Mouse (Mus musculus): ENCODE data around the gene Tmem135.

Tmem135 gene

DNA sequence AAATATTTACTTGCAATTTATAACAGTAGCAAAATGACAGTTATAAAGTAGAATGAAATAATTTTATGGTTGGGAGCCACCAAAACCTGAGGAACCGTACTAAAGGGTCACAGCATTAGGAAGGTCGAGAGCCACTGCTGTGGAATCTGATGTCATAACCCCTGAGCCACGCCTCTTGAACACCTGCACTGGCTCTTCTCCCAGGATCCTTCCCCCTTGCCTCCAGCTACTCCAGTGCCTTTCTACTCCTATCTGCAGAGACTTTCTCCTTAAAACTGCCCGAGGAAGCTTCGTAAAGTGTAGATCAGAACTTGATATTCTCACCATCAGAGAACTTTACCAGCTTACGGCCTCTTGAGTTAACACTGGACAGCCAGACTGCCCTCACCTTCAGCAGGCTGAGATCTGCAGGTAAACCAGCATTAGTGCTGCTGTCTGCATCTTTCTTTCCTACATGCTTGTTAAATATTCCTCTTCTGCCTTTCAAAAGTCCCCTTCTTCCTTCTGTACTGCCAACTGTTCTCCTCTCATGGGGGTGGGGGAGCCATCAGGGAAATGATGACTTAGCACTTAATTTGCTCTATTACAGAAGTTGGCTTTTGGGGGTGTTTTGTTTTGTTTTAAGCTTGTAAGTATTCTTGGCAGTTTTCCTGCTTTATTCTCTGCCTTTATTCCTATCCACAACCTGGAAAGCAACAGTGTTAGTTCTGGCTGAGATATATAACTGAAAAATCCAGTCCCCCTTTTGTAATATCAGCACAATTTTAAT, 242.2 kb downstream of the Tmem135 start:
- in situ Hi-C loops (cut with MboI; ENCODE audit: unreplicated experiment in 2 of 2), result loop anchor here (10.0 to 25.0 kb wide), 3 partner anchors 203 to 1324 kb away; no protein-coding TSS in a partner anchor

DNA sequence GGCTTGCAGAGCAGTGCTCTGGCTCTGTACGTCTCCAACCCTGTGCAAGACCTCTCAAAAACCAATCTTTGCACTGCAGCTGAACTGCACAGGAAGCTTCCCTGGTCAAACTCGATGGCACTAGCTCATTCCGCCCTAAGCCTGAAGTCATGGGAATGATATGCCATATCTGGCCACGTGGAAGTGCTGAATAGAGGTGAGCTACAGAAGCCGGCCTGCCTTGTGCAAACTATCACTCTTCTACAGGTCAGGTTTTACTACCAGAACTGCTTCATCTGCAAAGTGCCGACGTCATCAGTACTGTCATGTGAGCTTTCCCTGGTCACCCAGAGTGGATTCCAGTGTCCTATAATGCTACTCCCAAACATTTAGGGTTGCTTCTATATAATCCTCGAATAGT, 246.7 kb downstream of the Tmem135 start:
- in situ Hi-C loops (cut with MboI; ENCODE audit: unreplicated experiment in 2 of 2), result loop anchor here in 1 of 2 experiments (25.0 kb wide), 1 partner anchor 1320 kb away; no protein-coding TSS in a partner anchor

GRCm38 (mm10) chr7:89156629-89157028, 247.4 kb downstream of the Tmem135 start:
- in situ Hi-C loops (cut with MboI; ENCODE audit: unreplicated experiment in 2 of 2), result loop anchor here in 1 of 2 experiments (25.0 kb wide), 1 partner anchor 1319 kb away; no protein-coding TSS in a partner anchor

DNA sequence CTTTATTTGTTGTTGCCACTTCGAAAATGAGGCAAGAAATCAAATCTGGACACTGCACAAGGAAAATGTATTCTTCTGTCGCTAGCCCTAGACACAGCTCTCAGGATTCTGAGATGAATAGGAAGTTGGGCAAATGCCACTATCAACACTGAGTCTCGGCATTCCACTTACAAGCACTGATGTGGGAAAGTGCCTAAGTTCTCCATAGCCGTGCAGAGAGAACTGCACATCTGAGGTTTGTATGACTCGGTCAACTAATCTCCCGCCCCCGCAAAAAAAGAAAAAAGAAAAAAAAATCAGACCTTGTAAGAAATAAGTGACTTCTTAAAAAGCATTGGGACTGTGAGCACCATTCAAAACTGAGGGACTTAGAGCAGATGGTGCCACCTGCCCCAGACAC, 248.3 kb downstream of the Tmem135 start:
- in situ Hi-C loops (cut with MboI; ENCODE audit: unreplicated experiment in 2 of 2), result loop anchor here in 1 of 2 experiments (25.0 kb wide), 1 partner anchor 1318 kb away; no protein-coding TSS in a partner anchor

DNA sequence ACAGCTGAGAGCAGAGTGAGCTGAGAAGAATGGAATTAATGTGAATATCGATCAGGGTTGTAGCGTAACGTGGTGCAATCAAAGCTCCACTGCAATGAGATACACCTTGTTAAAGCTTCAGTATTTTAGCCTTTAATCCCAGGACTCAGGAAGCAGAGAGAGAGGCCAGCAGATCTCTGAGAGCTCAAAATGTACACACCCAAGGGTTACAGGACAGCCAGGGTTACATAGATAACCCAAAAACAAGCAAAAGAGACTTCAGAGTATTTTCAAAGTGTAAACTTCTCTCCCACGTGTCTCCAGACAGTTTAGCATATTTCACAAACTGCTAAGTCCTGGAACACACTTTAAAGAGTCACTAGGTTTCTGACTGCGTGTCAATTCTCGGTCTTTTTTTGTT, 248.8 kb downstream of the Tmem135 start:
- in situ Hi-C loops (cut with MboI; ENCODE audit: unreplicated experiment in 2 of 2), result loop anchor here in 1 of 2 experiments (25.0 kb wide), 1 partner anchor 1318 kb away; no protein-coding TSS in a partner anchor

- in situ Hi-C loops (cut with MboI; ENCODE audit: unreplicated experiment in 2 of 2), result loop anchor here in 1 of 2 experiments (25.0 kb wide), 1 partner anchor 1314 kb away; no protein-coding TSS in a partner anchor
These were observed 252.7 kb downstream of the Tmem135 start for GRCm38 (mm10) chr7:89151345-89151744.

GRCm38 (mm10) chr7:89140640-89141300, 263.3 kb downstream of the Tmem135 start:
- in situ Hi-C loops (cut with MboI; ENCODE audit: unreplicated experiment in 2 of 2), result no loop called here

GRCm38 (mm10) chr7:89134884-89135511, 269.0 kb downstream of the Tmem135 start:
- in situ Hi-C loops (cut with MboI; ENCODE audit: unreplicated experiment in 2 of 2), result loop anchor here in 1 of 2 experiments (10.0 kb wide), 1 partner anchor 1040 kb away; no protein-coding TSS in a partner anchor

GRCm38 (mm10) chr7:89126063-89126882, 277.7 kb downstream of the Tmem135 start:
- in situ Hi-C loops (cut with MboI; ENCODE audit: unreplicated experiment in 2 of 2), result no loop called here

DNA sequence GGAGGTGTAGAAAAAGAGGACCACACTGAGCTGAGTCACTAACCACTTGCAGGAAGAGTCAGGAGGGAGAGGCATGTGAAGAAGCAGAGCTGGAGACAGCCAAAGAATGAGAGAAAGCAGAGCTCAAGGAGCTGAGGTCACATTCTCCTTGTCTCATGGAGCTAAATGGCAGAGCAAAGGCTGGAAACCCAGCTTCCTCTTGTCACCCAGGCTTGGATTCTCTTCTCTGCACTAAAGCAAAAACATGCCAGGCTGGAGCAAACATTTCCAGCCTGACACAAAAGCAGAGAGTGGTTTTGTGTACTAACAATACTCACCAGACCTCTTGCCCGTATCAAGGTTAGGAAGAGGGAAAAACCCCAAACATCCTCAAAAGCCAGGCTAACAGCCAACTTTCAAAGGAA, 287.8 kb downstream of the Tmem135 start:
- in situ Hi-C loops (cut with MboI; ENCODE audit: unreplicated experiment in 2 of 2), result loop anchor here in 1 of 2 experiments (25.0 kb wide), 1 partner anchor 1029 kb away; no protein-coding TSS in a partner anchor

DNA sequence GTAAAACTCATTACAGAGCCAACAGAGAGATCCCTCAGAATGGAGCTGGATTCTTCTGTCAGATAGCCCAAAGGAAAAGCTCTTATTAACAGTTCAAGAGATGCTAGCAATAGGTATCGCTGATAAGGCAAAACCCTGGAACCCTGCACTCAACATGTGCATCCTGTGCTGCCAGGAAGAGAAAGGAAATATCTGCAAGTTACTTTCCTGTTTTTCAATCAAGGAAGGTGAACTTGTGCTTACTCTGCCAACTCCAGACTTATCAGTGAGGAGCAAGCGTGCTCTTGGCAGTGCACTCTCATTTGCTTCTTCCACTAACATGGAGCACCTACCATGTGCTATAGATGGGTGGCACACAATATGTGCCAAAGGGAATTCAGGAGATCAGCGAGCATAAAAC, 288.4 kb downstream of the Tmem135 start:
- in situ Hi-C loops (cut with MboI; ENCODE audit: unreplicated experiment in 2 of 2), result loop anchor here in 1 of 2 experiments (25.0 kb wide), 1 partner anchor 1028 kb away; no protein-coding TSS in a partner anchor

- in situ Hi-C loops (cut with MboI; ENCODE audit: unreplicated experiment in 2 of 2), result loop anchor here in 1 of 2 experiments (25.0 kb wide), 1 partner anchor 1019 kb away; no protein-coding TSS in a partner anchor
These were observed 297.6 kb downstream of the Tmem135 start for GRCm38 (mm10) chr7:89106421-89106820.

GRCm38 (mm10) chr7:89099756-89100155, 304.3 kb downstream of the Tmem135 start:
- in situ Hi-C loops (cut with MboI; ENCODE audit: unreplicated experiment in 2 of 2), result loop anchor here (25.0 kb wide), 2 partner anchors 813 to 1012 kb away; partner anchors contain the start of gene Ccdc81 (in 1 of the 2)
